Mouse (Mus musculus): ENCODE measurements at regions not wholly inside any gene's neighbourhood (a gene's known extent, or its start where the extent isn't known, plus 50 kb on each side); places are given as distances from the start of the nearest gene placed in this dataset.

DNA sequence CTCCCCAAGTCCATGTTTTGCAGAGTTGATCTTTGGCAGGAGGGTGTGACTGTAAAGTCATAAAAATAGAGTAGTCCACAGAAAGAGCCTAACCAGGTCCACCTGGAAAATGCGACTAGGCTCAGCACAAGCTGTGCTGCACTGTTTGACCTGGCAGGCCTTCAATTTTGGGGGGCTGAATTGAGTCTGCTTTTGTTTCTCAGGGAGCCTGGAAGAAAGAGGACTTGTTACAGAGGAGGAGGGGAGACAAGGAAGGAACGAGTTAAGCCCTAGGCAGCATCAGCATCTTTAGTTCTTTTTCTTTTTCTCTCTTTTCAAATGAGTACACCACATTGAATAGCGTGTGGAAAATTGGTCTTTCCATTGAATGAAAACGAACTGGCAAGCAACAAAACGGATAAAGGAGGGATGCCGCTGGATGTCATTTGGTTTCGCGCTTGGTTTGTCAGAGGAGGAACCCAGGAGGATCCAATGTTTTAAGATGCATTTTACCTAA, 516.1 kb downstream of the Gja1 start:
- no peak for TF ChIP-seq CTCF (IDR thresholded peaks at IDR 0.05; ENCODE audit: low read depth)
- TF ChIP-seq EP300 (IDR thresholded peaks at IDR 0.05; ENCODE audit: low read depth): no peak
